Mouse (Mus musculus): ENCODE measurements around the gene Map4k1. TPM values are rescaled to one million over a fixed set of nuclear protein-coding genes. Genes with fewer than 3 reads are reported as not detected.
"Not testable (repeated sequence)": the region's sequence is repeated elsewhere in the genome, so short reads cannot be mapped to it uniquely, and the experiment has no call there.

Gene Map4k1
- polyA plus RNA-seq, 1 experiment from 2014 or later, result 4.1 TPM

- H3K4me2 ChIP-seq; DNase-seq (ENCODE audit: low spot score, missing footprints); H3K27me3 ChIP-seq (ENCODE audit: control insufficient read depth, insufficient read depth, low read length); H3K27ac ChIP-seq (ENCODE audit: low read depth, low read length); ATAC-seq (ENCODE audit: low FRiP score); H3K4me1 ChIP-seq (ENCODE audit: control insufficient read depth, insufficient read depth, low read length); H3K9ac ChIP-seq (ENCODE audit: low read length); H3K36me3 ChIP-seq (ENCODE audit: control insufficient read depth, insufficient read depth, low read length); H3K4me3 ChIP-seq (ENCODE audit: low read depth, low read length); H3K9me3 ChIP-seq (ENCODE audit: control insufficient read depth, low read length): not testable (repeated sequence)
- WGBS, result 96% methylated on average over 8 of the region's 8 CpGs
Observed at GRCm38 (mm10) chr7:28968120-28968519, 13.7 kb upstream of the Map4k1 start.

DNA sequence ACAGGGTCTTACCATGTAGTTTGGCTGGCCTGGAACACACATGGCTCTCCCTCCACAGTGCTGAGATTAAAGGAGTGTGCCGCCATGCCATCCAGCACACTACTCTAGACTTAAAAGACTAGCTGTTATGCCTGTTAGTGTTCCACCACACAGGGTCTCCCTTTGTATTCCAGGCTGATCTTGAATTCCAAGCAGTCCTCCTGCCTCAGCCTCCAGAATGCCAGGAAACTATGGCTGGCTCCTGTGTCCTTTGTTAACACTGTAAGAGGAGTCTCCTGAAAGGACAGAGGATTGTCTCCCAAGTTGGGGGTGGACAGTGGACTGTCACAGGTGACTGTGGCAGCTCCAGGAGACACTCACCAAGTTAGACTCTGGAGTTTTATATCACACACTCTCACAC lies 12.6 kb upstream of the Map4k1 start:
- Histone ChIP-seq H3K4me3 (ENCODE audit: low read depth, low read length) (no peak overlapping the region), H3K4me1 (ENCODE audit: control insufficient read depth, insufficient read depth, low read length) (no peaks in the 10 kb centered on the region), H3K9me3 (ENCODE audit: control insufficient read depth, low read length) (no peaks in the 10 kb centered on the region), H3K9ac (ENCODE audit: low read length) (no peak overlapping the region), H3K27me3 (ENCODE audit: control insufficient read depth, insufficient read depth, low read length) (no peaks in the 10 kb centered on the region), H3K27ac (ENCODE audit: low read depth, low read length) (no peak overlapping the region), H3K4me2 (no peak overlapping the region), H3K36me3 (ENCODE audit: control insufficient read depth, insufficient read depth, low read length) (peaks cover 3% of the 10 kb centered on the region)
- no peak for DNase-seq (ENCODE audit: low spot score, missing footprints)
- 92% methylated on average over 1 of the region's 1 CpGs for WGBS
- no peak for ATAC-seq (ENCODE audit: low FRiP score)

DNA sequence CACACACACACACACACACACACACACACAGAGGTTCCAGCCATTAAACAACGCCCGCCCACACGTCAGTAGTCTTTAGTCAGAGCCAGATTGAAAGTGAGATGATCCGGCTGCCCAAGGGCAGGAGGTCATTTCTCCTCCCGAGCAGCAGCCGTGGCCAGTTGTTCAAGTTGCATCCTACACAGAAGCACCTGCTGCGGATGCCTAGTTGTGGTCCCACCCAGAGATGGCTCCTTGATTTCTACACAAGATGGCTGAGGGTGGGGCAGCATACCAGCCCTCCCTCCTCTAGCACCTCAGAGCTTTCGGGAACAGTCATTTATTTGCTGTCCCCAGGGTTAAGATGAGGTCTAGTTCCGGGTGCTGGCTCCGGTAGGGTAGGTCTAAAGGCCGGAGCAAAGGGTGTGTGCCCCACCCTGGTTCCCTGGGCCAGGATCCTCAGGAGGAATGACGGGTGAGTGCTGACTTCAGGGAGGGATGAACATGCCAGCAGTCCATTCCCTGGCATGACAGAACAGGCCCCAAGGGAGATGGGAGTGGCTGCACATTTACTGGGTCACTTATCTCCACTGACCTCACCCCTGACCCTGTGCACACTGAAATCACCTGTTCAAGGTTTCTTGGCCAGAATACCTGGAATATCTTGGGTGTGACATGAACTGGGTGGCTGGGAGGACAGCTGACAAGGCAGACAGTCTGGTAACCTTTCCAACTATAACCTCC lies 12.0 kb upstream of the Map4k1 start:
- Histone ChIP-seq H3K4me2 (no peak overlapping the region), H3K27ac (ENCODE audit: low read depth, low read length) (no peak overlapping the region), H3K9me3 (ENCODE audit: control insufficient read depth, low read length) (no peaks in the 10 kb centered on the region), H3K4me3 (ENCODE audit: low read depth, low read length) (no peak overlapping the region), H3K27me3 (ENCODE audit: control insufficient read depth, insufficient read depth, low read length) (no peaks in the 10 kb centered on the region), H3K4me1 (ENCODE audit: control insufficient read depth, insufficient read depth, low read length) (no peaks in the 10 kb centered on the region), H3K9ac (ENCODE audit: low read length) (no peak overlapping the region), H3K36me3 (ENCODE audit: control insufficient read depth, insufficient read depth, low read length) (peaks cover 3% of the 10 kb centered on the region)
- WGBS, result 80% methylated on average over 12 of the region's 12 CpGs
- ATAC-seq (ENCODE audit: low FRiP score) (no peak), DNase-seq (ENCODE audit: low spot score, missing footprints) (no peak)

- H3K4me3 ChIP-seq (ENCODE audit: low read depth, low read length), result no peak overlapping the region
- ATAC-seq (ENCODE audit: low FRiP score) (no peak), DNase-seq (ENCODE audit: low spot score, missing footprints) (no peak)
- H3K27ac ChIP-seq (ENCODE audit: low read depth, low read length), result no peak overlapping the region
- peaks cover 3% of the 10 kb centered on the region for H3K36me3 ChIP-seq (ENCODE audit: control insufficient read depth, insufficient read depth, low read length)
- H3K4me1 ChIP-seq (ENCODE audit: control insufficient read depth, insufficient read depth, low read length), result no peaks in the 10 kb centered on the region
- WGBS, result 87% methylated on average over 7 of the region's 7 CpGs
- no peak overlapping the region for H3K9ac ChIP-seq (ENCODE audit: low read length)
- H3K4me2 ChIP-seq, result no peak overlapping the region
- H3K9me3 ChIP-seq (ENCODE audit: control insufficient read depth, low read length), result no peaks in the 10 kb centered on the region
- H3K27me3 ChIP-seq (ENCODE audit: control insufficient read depth, insufficient read depth, low read length), result no peaks in the 10 kb centered on the region
Observed at GRCm38 (mm10) chr7:28971029-28971428, 10.8 kb upstream of the Map4k1 start.

DNA sequence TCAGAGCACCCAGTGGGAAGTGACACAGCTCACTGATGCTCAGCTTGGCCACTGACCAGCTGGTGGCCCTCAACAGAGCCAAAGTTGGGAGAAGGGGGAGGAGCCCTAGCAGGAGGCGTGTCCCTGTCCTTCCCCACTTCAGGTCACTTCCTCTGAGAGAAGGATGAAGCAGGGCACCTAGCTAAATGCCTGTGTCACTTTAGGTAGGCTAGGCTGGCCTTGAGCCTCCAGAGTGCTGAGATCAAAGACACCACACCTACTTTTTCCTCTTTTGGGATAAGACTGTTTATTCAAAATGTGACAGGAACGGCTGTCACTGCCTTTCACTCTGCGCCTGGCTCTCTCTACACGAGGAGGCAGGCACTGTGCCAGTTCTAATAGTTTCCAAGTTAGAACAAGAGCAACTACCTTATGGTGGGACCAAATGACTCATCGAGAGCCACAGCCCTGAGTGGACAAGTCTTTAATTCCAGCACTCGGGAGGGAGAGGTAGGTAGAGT lies 10.0 kb upstream of the Map4k1 start:
- 89% methylated on average over 6 of the region's 6 CpGs for WGBS
- peaks cover 7% of the 10 kb centered on the region for H3K36me3 ChIP-seq (ENCODE audit: control insufficient read depth, insufficient read depth, low read length)

DNA sequence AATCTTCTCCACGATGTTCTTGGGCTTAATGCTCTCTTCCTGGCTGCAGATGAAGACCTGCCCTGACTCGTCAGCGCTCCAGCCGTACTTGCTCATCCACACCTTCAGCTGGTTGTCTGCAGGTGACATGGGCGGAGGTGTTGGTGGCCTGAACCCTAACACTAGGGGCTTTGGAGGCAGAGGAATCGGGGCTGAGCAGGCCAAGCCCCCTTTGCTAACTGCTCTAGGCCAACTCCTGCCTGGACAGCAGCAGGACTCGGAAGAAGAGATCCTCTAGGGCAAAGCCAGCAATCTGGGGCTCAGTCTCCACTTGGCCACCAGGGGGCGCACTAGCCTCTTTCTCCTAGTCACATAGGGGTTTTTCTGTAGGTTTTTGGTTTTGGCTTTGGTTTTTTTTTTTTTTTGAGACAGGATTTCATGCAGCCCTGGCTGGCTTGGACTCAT lies 9.3 kb upstream of the Map4k1 start:
- no peak overlapping the region for H3K4me3 ChIP-seq (ENCODE audit: low read depth, low read length)
- H3K9me3 ChIP-seq (ENCODE audit: control insufficient read depth, low read length), result no peaks in the 10 kb centered on the region
- 67% methylated on average over 8 of the region's 8 CpGs for WGBS
- ATAC-seq (ENCODE audit: low FRiP score) (peak; percentile 33; the same call in 1 of the 2 replicates), DNase-seq (ENCODE audit: low spot score, missing footprints) (peak; percentile 97)
- H3K4me1 ChIP-seq (ENCODE audit: control insufficient read depth, insufficient read depth, low read length), result no peaks in the 10 kb centered on the region
- H3K27ac ChIP-seq (ENCODE audit: low read depth, low read length), result no peak overlapping the region
- H3K9ac ChIP-seq (ENCODE audit: low read length), result no peak overlapping the region
- peaks cover 12% of the 10 kb centered on the region for H3K36me3 ChIP-seq (ENCODE audit: control insufficient read depth, insufficient read depth, low read length)
- no peaks in the 10 kb centered on the region for H3K27me3 ChIP-seq (ENCODE audit: control insufficient read depth, insufficient read depth, low read length)
- no peak overlapping the region for H3K4me2 ChIP-seq

More for the DNA sequence above, 10.0 kb upstream of the Map4k1 start:
- H3K4me3 ChIP-seq (ENCODE audit: low read depth, low read length), result no peak overlapping the region
- H3K4me2 ChIP-seq, result no peak overlapping the region
- DNase-seq (ENCODE audit: low spot score, missing footprints) (no peak), ATAC-seq (ENCODE audit: low FRiP score) (no peak)
- H3K9me3 ChIP-seq (ENCODE audit: control insufficient read depth, low read length), result no peaks in the 10 kb centered on the region
- no peak overlapping the region for H3K9ac ChIP-seq (ENCODE audit: low read length)
- no peaks in the 10 kb centered on the region for H3K4me1 ChIP-seq (ENCODE audit: control insufficient read depth, insufficient read depth, low read length)
- no peaks in the 10 kb centered on the region for H3K27me3 ChIP-seq (ENCODE audit: control insufficient read depth, insufficient read depth, low read length)
- H3K27ac ChIP-seq (ENCODE audit: low read depth, low read length), result no peak overlapping the region

DNA sequence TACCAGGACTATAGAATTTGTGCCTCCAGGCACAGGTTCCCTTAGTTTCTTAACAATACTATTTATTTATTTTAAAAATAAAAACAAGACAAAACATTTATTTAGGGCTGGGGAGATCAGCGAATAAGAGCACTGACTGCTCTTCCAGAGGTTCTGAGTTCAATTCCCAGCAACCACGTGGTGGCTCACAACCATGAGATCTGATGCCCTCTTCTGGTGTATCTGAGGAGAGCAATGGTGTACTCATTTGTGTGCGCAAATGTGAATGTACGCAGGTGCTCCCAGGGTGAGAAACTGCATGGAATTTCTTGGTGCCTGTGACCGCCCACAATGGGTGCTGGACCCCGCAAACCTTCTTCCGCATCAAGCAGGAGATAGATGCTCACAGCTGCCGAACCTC lies 8.8 kb upstream of the Map4k1 start:
- ATAC-seq (ENCODE audit: low FRiP score) (no peak), DNase-seq (ENCODE audit: low spot score, missing footprints) (no peak)
- Histone ChIP-seq H3K27ac (ENCODE audit: low read depth, low read length) (no peak overlapping the region), H3K4me2 (no peak overlapping the region), H3K4me3 (ENCODE audit: low read depth, low read length) (no peak overlapping the region), H3K9ac (ENCODE audit: low read length) (no peak overlapping the region), H3K36me3 (ENCODE audit: control insufficient read depth, insufficient read depth, low read length) (peaks cover 14% of the 10 kb centered on the region), H3K27me3 (ENCODE audit: control insufficient read depth, insufficient read depth, low read length) (no peaks in the 10 kb centered on the region), H3K4me1 (ENCODE audit: control insufficient read depth, insufficient read depth, low read length) (no peaks in the 10 kb centered on the region), H3K9me3 (ENCODE audit: control insufficient read depth, low read length) (no peaks in the 10 kb centered on the region)
- 81% methylated on average over 8 of the region's 8 CpGs for WGBS

DNA sequence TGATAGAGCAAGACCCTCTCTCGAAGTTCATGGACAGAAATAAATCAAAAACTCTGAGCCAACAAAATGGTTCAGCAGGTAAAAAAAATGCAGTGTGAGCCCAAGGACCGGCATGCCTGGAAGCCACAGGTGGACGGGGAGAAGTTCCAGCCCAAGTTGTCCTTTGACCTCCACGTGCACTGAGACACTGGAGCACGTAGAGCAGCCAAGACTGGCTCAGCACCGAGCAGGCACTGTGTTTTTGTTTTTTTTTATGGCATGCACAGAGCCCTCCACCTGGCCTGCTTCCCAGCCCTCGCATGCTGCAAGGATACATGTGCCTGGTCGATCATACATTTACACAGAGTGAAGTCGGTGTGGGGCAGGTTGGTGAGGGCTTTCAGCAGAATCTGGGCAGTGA lies 4.3 kb upstream of the Map4k1 start:
- 89% methylated on average over 9 of the region's 9 CpGs for WGBS
- Histone ChIP-seq H3K4me1 (ENCODE audit: control insufficient read depth, insufficient read depth, low read length) (peaks cover 10% of the 10 kb centered on the region), H3K27me3 (ENCODE audit: control insufficient read depth, insufficient read depth, low read length) (no peaks in the 10 kb centered on the region), H3K9me3 (ENCODE audit: control insufficient read depth, low read length) (no peaks in the 10 kb centered on the region), H3K27ac (ENCODE audit: low read depth, low read length) (no peak overlapping the region), H3K4me2 (no peak overlapping the region), H3K36me3 (ENCODE audit: control insufficient read depth, insufficient read depth, low read length) (peaks cover 18% of the 10 kb centered on the region), H3K9ac (ENCODE audit: low read length) (no peak overlapping the region), H3K4me3 (ENCODE audit: low read depth, low read length) (no peak overlapping the region)
- ATAC-seq (ENCODE audit: low FRiP score), result no peak
- no peak for DNase-seq (ENCODE audit: low spot score, missing footprints)

- Histone ChIP-seq H3K9ac (ENCODE audit: low read length) (peak overlapping the region; percentile 76), H3K4me2 (peak overlapping the region; percentile 63), H3K27ac (ENCODE audit: low read depth, low read length) (peak overlapping the region; percentile 41; the same call in 1 of the 2 replicates), H3K4me3 (ENCODE audit: low read depth, low read length) (peak overlapping the region; percentile 46), H3K27me3 (ENCODE audit: control insufficient read depth, insufficient read depth, low read length) (no peaks in the 10 kb centered on the region), H3K36me3 (ENCODE audit: control insufficient read depth, insufficient read depth, low read length) (peaks cover 8% of the 10 kb centered on the region), H3K4me1 (ENCODE audit: control insufficient read depth, insufficient read depth, low read length) (peaks cover 13% of the 10 kb centered on the region), H3K9me3 (ENCODE audit: control insufficient read depth, low read length) (no peaks in the 10 kb centered on the region)
- ATAC-seq (ENCODE audit: low FRiP score), result peak; percentile 51
- DNase-seq (ENCODE audit: low spot score, missing footprints), result no peak
- 15% methylated on average over 19 of the region's 19 CpGs for WGBS
Observed at GRCm38 (mm10) chr7:28982274-28983013, 594 bp downstream of the Map4k1 start.

Measured in midbrain, embryonic 11.5 days (tissue).